ENCODE assay signal across 17 mouse cellular contexts in genomic region chr13:92129877-92130276, GRCm38 (mm10). TPM values are rescaled to one million over a fixed set of nuclear protein-coding genes. Genes with fewer than 3 reads are reported as not detected.
DNase-seq lines count a peak whose midpoint lies in the region; ATAC-seq and TF ChIP-seq lines count a peak whose summit lies in the region.
"Had no signal": no experiment of that assay in that cellular context is flagged by ENCODE, and none has a peak within 500 bp of the region (broad histone marks: within the 10 kb centered on the region; RNA-seq: fewer than 3 reads in every experiment).

No protein-coding gene starts in this region.

- H3K4me3 ChIP-seq in hindbrain, embryonic 16.5 days (ENCODE audit: low read length): peak overlapping the region; percentile 3
- H3K4me3 ChIP-seq in hindbrain, embryonic 14.5 days (replicated peaks; ENCODE audit: low read length): no peak overlapping the region
- peak overlapping the region; percentile 74 for H3K4me3 ChIP-seq in left cerebral cortex, adult 2 months
- H3K4me3 ChIP-seq in brown adipose tissue, adult 24 weeks (ENCODE audit: insufficient read depth, low read depth, low read length): peak overlapping the region; percentile 70
- H3K4me3 ChIP-seq in small intestine, adult 2 months (ENCODE audit: low read depth, low read length): peak overlapping the region; percentile 49
- H3K4me3 ChIP-seq: embryonic facial prominence, embryonic 12.5 days; limb, embryonic 15.5 days; midbrain, embryonic 10.5 days had no signal

- no peak for DNase-seq in hindbrain, embryonic 14.5 days (ENCODE audit: low spot score)
- DNase-seq in left cerebral cortex, adult 2 months (ENCODE audit: extremely low spot score in 1 of 2, low spot score in 2 of 2): no peak
- DNase-seq in left cerebral cortex, adult 18-20 months (ENCODE audit: low spot score in 2 of 2): no peak
- DNase-seq in urinary bladder, postnatal 14 days (ENCODE audit: low spot score): no peak
- DNase-seq: adrenal gland, postnatal 25 days; cerebellum, adult 2 months; kidney, postnatal 10 days; lung, adult 18-20 months had no signal

- H3K9ac ChIP-seq in hindbrain, embryonic 16.5 days (ENCODE audit: low read depth, low read length): no peak overlapping the region
- H3K9ac ChIP-seq in hindbrain, embryonic 14.5 days: no peak overlapping the region
- H3K9ac ChIP-seq: embryonic facial prominence, embryonic 12.5 days; limb, embryonic 15.5 days had no signal

- TF ChIP-seq POLR2A in small intestine, adult 2 months (IDR thresholded peaks at IDR 0.05; ENCODE audit: low read depth, low read length): no peak

- WGBS in hindbrain, embryonic 16.5 days: 89% methylated on average over 4 of the region's 4 CpGs
- WGBS in hindbrain, embryonic 14.5 days: 80% methylated on average over 4 of the region's 4 CpGs
- WGBS in small intestine, adult 2 months: 19% methylated on average over 4 of the region's 4 CpGs

- peaks cover 9% of the 10 kb centered on the region; the same call in 1 of the 2 replicates for H3K4me1 ChIP-seq in hindbrain, embryonic 16.5 days (ENCODE audit: control insufficient read depth, insufficient read depth, low read depth, low read length)
- H3K4me1 ChIP-seq in hindbrain, embryonic 14.5 days (replicated peaks; ENCODE audit: control insufficient read depth, insufficient read depth, low read length): no peaks in the 10 kb centered on the region
- peaks cover 5% of the 10 kb centered on the region; the same call in 1 of the 2 replicates for H3K4me1 ChIP-seq in brown adipose tissue, adult 24 weeks (ENCODE audit: control insufficient read depth, insufficient read depth, insufficient read length, low read length)
- H3K4me1 ChIP-seq in small intestine, adult 2 months (ENCODE audit: control insufficient read depth, insufficient read depth, insufficient read length, low read length): peaks cover 2% of the 10 kb centered on the region; the same call in 1 of the 2 replicates

- no peak overlapping the region for H3K27ac ChIP-seq in hindbrain, embryonic 16.5 days (ENCODE audit: low read depth, low read length)
- H3K27ac ChIP-seq in hindbrain, embryonic 14.5 days: no peak overlapping the region
- H3K27ac ChIP-seq in left cerebral cortex, adult 2 months: peak overlapping the region; percentile 34; the same call in 1 of the 2 replicates
- H3K27ac ChIP-seq in brown adipose tissue, adult 24 weeks (replicated peaks; ENCODE audit: low read depth, low read length): peak overlapping the region; percentile 41; the same call in 1 of the 2 replicates
- H3K27ac ChIP-seq in small intestine, adult 2 months (ENCODE audit: insufficient read depth, low read depth, low read length): peak overlapping the region; percentile 48
- H3K27ac ChIP-seq: embryonic facial prominence, embryonic 12.5 days; limb, embryonic 15.5 days; midbrain, embryonic 10.5 days had no signal

- H3K36me3 ChIP-seq in hindbrain, embryonic 16.5 days (ENCODE audit: control insufficient read depth, insufficient read depth, low read length): no peaks in the 10 kb centered on the region
- H3K36me3 ChIP-seq in hindbrain, embryonic 14.5 days (replicated peaks; ENCODE audit: control insufficient read depth, insufficient read depth): no peaks in the 10 kb centered on the region
- H3K36me3 ChIP-seq in small intestine, adult 2 months (ENCODE audit: control insufficient read depth, insufficient read depth, low read length): no peaks in the 10 kb centered on the region
- H3K36me3 ChIP-seq: embryonic facial prominence, embryonic 12.5 days; limb, embryonic 15.5 days; midbrain, embryonic 10.5 days had no signal

- H3K9me3 ChIP-seq in hindbrain, embryonic 16.5 days (ENCODE audit: control insufficient read depth, low read length): no peaks in the 10 kb centered on the region
- no peaks in the 10 kb centered on the region for H3K9me3 ChIP-seq in hindbrain, embryonic 14.5 days (ENCODE audit: control insufficient read depth, low read length)
- H3K9me3 ChIP-seq: embryonic facial prominence, embryonic 12.5 days; limb, embryonic 15.5 days; midbrain, embryonic 10.5 days had no signal

- TF ChIP-seq CTCF in left cerebral cortex, adult 2 months (IDR thresholded peaks at IDR 0.05): no peak
- TF ChIP-seq CTCF in small intestine, adult 2 months (IDR thresholded peaks at IDR 0.05; ENCODE audit: extremely low read depth, insufficient read length, insufficient replicate concordance, low read depth, low read length): no peak

- no peaks in the 10 kb centered on the region; the same call in 1 of the 2 replicates for H3K27me3 ChIP-seq in hindbrain, embryonic 16.5 days (replicated peaks; ENCODE audit: control insufficient read depth, insufficient read depth, low read length)
- H3K27me3 ChIP-seq in hindbrain, embryonic 14.5 days (ENCODE audit: control insufficient read depth, insufficient read depth, low read length): peaks cover 10% of the 10 kb centered on the region; the same call in 1 of the 2 replicates
- H3K27me3 ChIP-seq in small intestine, adult 2 months (ENCODE audit: control insufficient read depth, insufficient read depth, low read length): no peaks in the 10 kb centered on the region

- peak overlapping the region; percentile 70 for H3K4me2 ChIP-seq in hindbrain, embryonic 16.5 days (ENCODE audit: low read length)
- no peak overlapping the region for H3K4me2 ChIP-seq in hindbrain, embryonic 14.5 days (replicated peaks)
- H3K4me2 ChIP-seq: embryonic facial prominence, embryonic 12.5 days; limb, embryonic 15.5 days had no signal

- intact Hi-C loops in left cerebral cortex, adult 2 months (cut with DNase I): loop anchor here (2.0 to 5.0 kb wide), 5 partner anchors 67 to 221 kb away; no protein-coding TSS in a partner anchor

- no peak for ATAC-seq in hindbrain, embryonic 16.5 days
- ATAC-seq in hindbrain, embryonic 14.5 days (ENCODE audit: low FRiP score): no peak
- ATAC-seq: activated CD4-positive, CD25-positive, alpha-beta regulatory T cell, adult 4 months; forebrain, embryonic 16.5 days; Patski had no signal

RNA-seq across cellular contexts. Expression of gene Rasgrf2, which starts 1.6 kb away (rescaled TPM):
- polyA plus RNA-seq in hindbrain, embryonic 16.5 days (2015; fragmentation: Nextera tagmentation; extraction: Ambion mirVana): 10.3 and 11.8 TPM in 2 replicates
- 6.5 and 10.1 TPM in 2 replicates for polyA plus RNA-seq in hindbrain, embryonic 14.5 days (2014; fragmentation: Nextera tagmentation; extraction: Ambion mirVana)
- total RNA-seq in left cerebral cortex, adult 2 months (2021): 100 to 1,000 TPM; 233 to 235 TPM
- 100 to 1,000 TPM; 214 to 247 TPM for total RNA-seq in left cerebral cortex, adult 18-20 months (2021)
- 4.5 and 7.2 TPM in 2 replicates for polyA plus RNA-seq in brown adipose tissue, adult 24 weeks (2012; ENCODE audit: insufficient read depth, insufficient read length, missing spikeins)
- polyA plus RNA-seq in small intestine, adult 2 months (2012; rRNA removed): 2.9 and 5.2 TPM in 2 replicates
- polyA plus RNA-seq: midbrain, embryonic 10.5 days had no signal

Comparison
In these comparisons a context has a peak if more than half of its experiments do, and no peak if none do; other contexts are left out.
1. H3K27ac ChIP-seq: peak in left cerebral cortex, adult 2 months (single experiment), brown adipose tissue, adult 24 weeks (single experiment) and small intestine, adult 2 months (single experiment); none in hindbrain, embryonic 16.5 days (single experiment) and hindbrain, embryonic 14.5 days (single experiment).